Mouse (Mus musculus): ENCODE results near the gene Cela3b. TPM values are rescaled to one million over a fixed set of nuclear protein-coding genes. Genes with fewer than 3 reads are reported as not detected.

The Cela3b gene
- total RNA-seq, 2 experiments from 2014 or later, result not detected

GRCm38 (mm10) chr4:137377526-137378304, 52.6 kb downstream of the Cela3b start:
- DNase-seq (ENCODE audit: low spot score in 2 of 2), result no peak

GRCm38 (mm10) chr4:137376778-137377177, 53.6 kb downstream of the Cela3b start:
- no peak for DNase-seq (ENCODE audit: low spot score in 2 of 2)

GRCm38 (mm10) chr4:137375314-137376278, 54.7 kb downstream of the Cela3b start:
- no peak for DNase-seq (ENCODE audit: low spot score in 2 of 2)

GRCm38 (mm10) chr4:137373711-137374110, 56.6 kb downstream of the Cela3b start:
- DNase-seq (ENCODE audit: low spot score in 2 of 2), result no peak

- DNase-seq (ENCODE audit: low spot score in 2 of 2), result no peak
Observed at GRCm38 (mm10) chr4:137371596-137372523, 58.5 kb downstream of the Cela3b start.

Other genes with a start within 250 kb of the Cela3b start
- gene Wnt4, start 153.1 kb downstream of the Cela3b start, total RNA-seq (2021), result 10 to 100 TPM; 11.0 to 12.6 TPM
- gene Cdc42, start 72.8 kb downstream of the Cela3b start, total RNA-seq (2021), result 100 to 1,000 TPM; 307 to 330 TPM
- not detected for gene Cela3a, start 20.7 kb downstream of the Cela3b start, total RNA-seq (2021)
- not detected for gene 1700013G24Rik, start 22.7 kb upstream of the Cela3b start, total RNA-seq (2021)
- 1 to 10 TPM; 4.3 to 5.0 TPM for gene Hspg2, start 38.2 kb upstream of the Cela3b start, total RNA-seq (2021)
- not detected for gene Ldlrad2, start 144.0 kb upstream of the Cela3b start, total RNA-seq (2021)
- gene Usp48, start 163.2 kb upstream of the Cela3b start, total RNA-seq (2021), result 100 to 1,000 TPM; 111 to 127 TPM
- gene Rap1gap, start 234.2 kb upstream of the Cela3b start, total RNA-seq (2021), result 100 to 1,000 TPM; 289 to 307 TPM

Data from left cerebral cortex, adult 18-20 months (tissue).